Mouse (Mus musculus) testis, adult 2 months (tissue): ENCODE measurements around the gene Rxrb.
A peak's percentile ranks its signal among the peaks of the same experiment; 100 is the strongest.

Experiments
- CTCF ChIP-seq: fragments of 200-500 bp; IDR thresholded peaks from 2 replicates; pipeline ENCODE4 v1.5.1; 2012; ENCODE audit warnings: low read depth, mild to moderate bottlenecking, inconsistent platforms, low read length, moderate library complexity; ENCODE audit not compliant: control insufficient read depth, insufficient read depth, insufficient replicate concordance
- POLR2A ChIP-seq: fragments of 200-500 bp; IDR thresholded peaks from 2 replicates; pipeline ENCODE4 v1.6.1; 2012; ENCODE audit warnings: low read depth, mild to moderate bottlenecking, inconsistent platforms, low read length, moderate library complexity; ENCODE audit not compliant: control insufficient read depth

DNA sequence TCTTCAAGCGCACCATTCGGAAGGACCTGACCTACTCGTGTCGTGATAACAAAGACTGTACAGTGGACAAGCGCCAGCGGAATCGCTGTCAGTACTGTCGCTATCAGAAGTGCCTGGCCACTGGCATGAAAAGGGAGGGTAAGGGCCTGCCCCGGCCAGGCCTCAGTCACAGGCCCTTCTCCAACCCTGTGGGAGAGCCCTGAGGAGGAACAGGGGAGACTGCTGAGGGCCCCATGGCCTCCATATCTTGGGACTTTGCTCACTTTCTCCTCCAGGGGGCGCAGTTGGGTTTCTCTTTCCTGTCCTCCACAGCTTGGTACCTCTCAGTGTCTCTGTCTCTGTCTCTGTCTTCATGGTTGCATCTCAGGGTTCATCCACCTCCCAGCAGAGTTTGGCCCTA, 2.5 kb downstream of the Rxrb start:
- peak; percentile 50; the same call in 1 of the 2 replicates for TF ChIP-seq CTCF
- TF ChIP-seq POLR2A, result peak; percentile 31; the same call in 1 of the 2 replicates
